Mouse (Mus musculus) ES-Bruce4 (cell line): ENCODE results near the gene Grip1.

Experiments
- CTCF ChIP-seq: IDR thresholded peaks from one replicate; pipeline ENCODE4 v1.8.1; 2011; ENCODE audit warnings: low read depth, low read length
- EP300 ChIP-seq: IDR thresholded peaks from 2 replicates; pipeline ENCODE4 v1.6.1; 2011; ENCODE audit warnings: low read depth, low read length; ENCODE audit not compliant: insufficient read depth
- POLR2A ChIP-seq: IDR thresholded peaks from one replicate; pipeline ENCODE4 v1.8.1; 2011; ENCODE audit warnings: low read length; ENCODE audit not compliant: insufficient read depth

GRCm38 (mm10) chr10:119454106-119454667 is 557 bp downstream of the Grip1 start:
- TF ChIP-seq CTCF: no peak
- no peak for TF ChIP-seq POLR2A
- TF ChIP-seq EP300: no peak
